Mouse (Mus musculus): Measurements from ENCODE around the gene Dtx4. TPM values are rescaled to one million over a fixed set of nuclear protein-coding genes. Genes with fewer than 3 reads are reported as not detected.

Dtx4 gene
- total and polyA plus RNA-seq, 3 experiments, result 3.7 to 6.2 (median 5.7) TPM

GRCm38 (mm10) chr19:12435011-12435416 lies 66.2 kb downstream of the Dtx4 start:
- H3K9ac ChIP-seq (ENCODE audit: low read depth, low read length), result no peak overlapping the region
- no peak overlapping the region; the same call in 1 of the 2 replicates for H3K27ac ChIP-seq
- H3K36me3 ChIP-seq (ENCODE audit: control insufficient read depth, insufficient read depth, low read length), result no peaks in the 10 kb centered on the region
- no peaks in the 10 kb centered on the region; the same call in 1 of the 2 replicates for H3K4me1 ChIP-seq (ENCODE audit: control insufficient read depth, insufficient read depth, low read length)
- peak in 1 of 2 experiments; percentile 12 for DNase-seq
- intact Hi-C loops (cut with DNase I), result loop anchor here (10.0 kb wide), 1 partner anchor 160 kb away; the partner anchor contains the start of gene Gm4952
- H3K4me3 ChIP-seq, result no peak overlapping the region
- TF ChIP-seq EP300 (IDR thresholded peaks at IDR 0.05; ENCODE audit: insufficient read depth, low read depth, low read length), result no peak
- no peak for TF ChIP-seq CTCF (IDR thresholded peaks at IDR 0.05)
- no peak for TF ChIP-seq POLR2A (IDR thresholded peaks at IDR 0.05; ENCODE audit: insufficient read depth, low read depth, low read length)
- WGBS, result 72% methylated on average over 4 of the region's 4 CpGs
- H3K27me3 ChIP-seq (ENCODE audit: control insufficient read depth, insufficient read depth, low read length), result no peaks in the 10 kb centered on the region
- no peaks in the 10 kb centered on the region for H3K79me2 ChIP-seq (replicated peaks; ENCODE audit: control insufficient read depth, insufficient read depth, low read length)

GRCm38 (mm10) chr19:12433033-12433432 lies 68.2 kb downstream of the Dtx4 start:
- Histone ChIP-seq H3K9ac (ENCODE audit: low read depth, low read length) (no peak overlapping the region), H3K4me3 (no peak overlapping the region), H3K79me2 (replicated peaks; ENCODE audit: control insufficient read depth, insufficient read depth, low read length) (no peaks in the 10 kb centered on the region), H3K36me3 (ENCODE audit: control insufficient read depth, insufficient read depth, low read length) (no peaks in the 10 kb centered on the region), H3K27me3 (ENCODE audit: control insufficient read depth, insufficient read depth, low read length) (no peaks in the 10 kb centered on the region), H3K4me1 (ENCODE audit: control insufficient read depth, insufficient read depth, low read length) (no peaks in the 10 kb centered on the region; the same call in 1 of the 2 replicates), H3K27ac (no peak overlapping the region)
- TF ChIP-seq CTCF (IDR thresholded peaks at IDR 0.05), result peak; percentile 72
- no peak for TF ChIP-seq EP300 (IDR thresholded peaks at IDR 0.05; ENCODE audit: insufficient read depth, low read depth, low read length)
- no peak for TF ChIP-seq POLR2A (IDR thresholded peaks at IDR 0.05; ENCODE audit: insufficient read depth, low read depth, low read length)
- peak in 1 of 2 experiments; percentile 50 for DNase-seq
- 12% methylated on average over 2 of the region's 2 CpGs for WGBS
- intact Hi-C loops (cut with DNase I), result loop anchor here (5.0 to 10.0 kb wide), 3 partner anchors 34 to 162 kb away; partner anchors contain the start of genes Dtx4 and Gm4952

DNA sequence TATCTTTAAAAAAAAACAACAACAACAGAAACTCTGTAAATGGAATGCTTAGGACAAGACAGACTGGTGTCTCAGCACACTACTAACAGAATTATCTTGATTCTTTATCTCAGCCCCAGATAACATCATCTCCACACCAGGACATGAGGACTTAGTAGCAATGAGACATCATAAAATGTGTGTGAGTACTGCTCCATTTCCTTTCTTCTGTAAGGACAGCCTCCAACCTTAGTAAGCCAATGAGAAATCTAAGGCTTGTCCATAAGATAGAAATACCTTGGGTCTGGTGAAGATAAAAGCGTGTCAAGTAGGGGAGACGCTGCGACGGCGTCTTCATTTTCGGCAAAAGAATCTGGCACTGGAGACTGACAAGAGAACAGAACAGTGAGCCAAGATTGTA lies 73.6 kb downstream of the Dtx4 start, which contains the start of gene Pfpl:
Pfpl (plus strand) TSS at position 301 of the 400 bp plus-strand sequence.
- Histone ChIP-seq H3K4me1 (ENCODE audit: control insufficient read depth, insufficient read depth, low read length) (no peaks in the 10 kb centered on the region), H3K4me3 (no peak within 1 kb of the TSS), H3K36me3 (ENCODE audit: control insufficient read depth, insufficient read depth, low read length) (no peaks in the 10 kb centered on the region), H3K27ac (no peak within 1 kb of the TSS), H3K79me2 (replicated peaks; ENCODE audit: control insufficient read depth, insufficient read depth, low read length) (no peaks in the 10 kb centered on the region), H3K27me3 (ENCODE audit: control insufficient read depth, insufficient read depth, low read length) (no peaks in the 10 kb centered on the region), H3K9ac (ENCODE audit: low read depth, low read length) (no peak within 1 kb of the TSS)
- 85% methylated on average over 6 of the region's 6 CpGs for WGBS
- no peak for DNase-seq
- no peak for TF ChIP-seq CTCF (IDR thresholded peaks at IDR 0.05)
- no peak for TF ChIP-seq POLR2A (IDR thresholded peaks at IDR 0.05; ENCODE audit: insufficient read depth, low read depth, low read length)
- TF ChIP-seq EP300 (IDR thresholded peaks at IDR 0.05; ENCODE audit: insufficient read depth, low read depth, low read length), result no peak
- intact Hi-C loops (cut with DNase I), result no loop called here

DNA sequence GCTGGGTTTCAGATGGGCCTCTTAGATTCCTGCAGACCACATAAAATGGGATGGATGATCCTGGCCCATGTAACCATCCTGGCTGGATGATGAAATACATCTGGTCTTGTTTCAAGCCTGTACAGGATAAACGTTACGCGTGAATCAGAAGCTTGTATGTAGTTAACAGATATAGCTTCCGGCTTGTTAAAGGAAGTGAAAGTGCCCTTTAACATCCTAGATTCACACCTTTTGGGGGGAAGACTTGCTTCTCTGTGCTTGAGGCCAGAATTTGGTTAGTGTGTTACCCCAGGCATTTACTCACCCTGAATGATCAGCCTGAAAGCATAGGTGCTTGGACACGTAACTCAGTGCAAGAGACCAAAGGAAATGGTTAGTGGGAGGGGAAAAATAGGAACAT lies 74.2 kb downstream of the Dtx4 start:
- H3K79me2 ChIP-seq (replicated peaks; ENCODE audit: control insufficient read depth, insufficient read depth, low read length), result no peaks in the 10 kb centered on the region
- no peaks in the 10 kb centered on the region for H3K27me3 ChIP-seq (ENCODE audit: control insufficient read depth, insufficient read depth, low read length)
- H3K36me3 ChIP-seq (ENCODE audit: control insufficient read depth, insufficient read depth, low read length), result no peaks in the 10 kb centered on the region
- no peak overlapping the region for H3K9ac ChIP-seq (ENCODE audit: low read depth, low read length)
- no peak for TF ChIP-seq POLR2A (IDR thresholded peaks at IDR 0.05; ENCODE audit: insufficient read depth, low read depth, low read length)
- TF ChIP-seq CTCF (IDR thresholded peaks at IDR 0.05), result no peak
- no peak for TF ChIP-seq EP300 (IDR thresholded peaks at IDR 0.05; ENCODE audit: insufficient read depth, low read depth, low read length)
- DNase-seq, result no peak
- H3K4me1 ChIP-seq (ENCODE audit: control insufficient read depth, insufficient read depth, low read length), result no peaks in the 10 kb centered on the region
- H3K27ac ChIP-seq, result no peak overlapping the region
- WGBS, result 75% methylated on average over 5 of the region's 5 CpGs
- no peak overlapping the region for H3K4me3 ChIP-seq
- intact Hi-C loops (cut with DNase I), result no loop called here

DNA sequence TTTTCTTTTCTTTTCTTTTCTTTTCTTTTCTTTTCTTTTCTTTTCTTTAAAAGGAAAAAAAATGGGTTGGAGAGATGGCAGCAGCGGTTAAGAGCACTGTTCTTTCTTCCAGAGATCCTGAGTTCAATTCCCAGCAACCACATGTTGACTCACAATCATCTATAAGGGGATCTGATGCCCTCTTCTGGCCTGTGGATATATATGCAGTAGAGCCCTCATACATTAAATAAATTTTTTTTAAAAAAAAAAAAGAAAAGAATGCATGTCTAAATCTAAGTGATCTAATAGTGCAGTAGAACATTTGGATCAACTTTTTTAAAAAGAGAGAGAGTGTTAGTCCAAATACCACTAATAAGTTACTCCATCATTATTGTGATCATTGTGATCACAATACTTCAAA lies 79.6 kb downstream of the Dtx4 start:
- Histone ChIP-seq H3K27me3 (ENCODE audit: control insufficient read depth, insufficient read depth, low read length) (no peaks in the 10 kb centered on the region), H3K4me1 (ENCODE audit: control insufficient read depth, insufficient read depth, low read length) (no peaks in the 10 kb centered on the region), H3K27ac (no peak overlapping the region), H3K9ac (ENCODE audit: low read depth, low read length) (no peak overlapping the region), H3K79me2 (replicated peaks; ENCODE audit: control insufficient read depth, insufficient read depth, low read length) (no peaks in the 10 kb centered on the region), H3K36me3 (ENCODE audit: control insufficient read depth, insufficient read depth, low read length) (no peaks in the 10 kb centered on the region), H3K4me3 (no peak overlapping the region)
- intact Hi-C loops (cut with DNase I), result no loop called here
- 73% methylated on average over 1 of the region's 1 CpGs for WGBS
- DNase-seq, result no peak
- TF ChIP-seq EP300 (IDR thresholded peaks at IDR 0.05; ENCODE audit: insufficient read depth, low read depth, low read length) (no peak), POLR2A (IDR thresholded peaks at IDR 0.05; ENCODE audit: insufficient read depth, low read depth, low read length) (no peak), CTCF (IDR thresholded peaks at IDR 0.05) (no peak)

DNA sequence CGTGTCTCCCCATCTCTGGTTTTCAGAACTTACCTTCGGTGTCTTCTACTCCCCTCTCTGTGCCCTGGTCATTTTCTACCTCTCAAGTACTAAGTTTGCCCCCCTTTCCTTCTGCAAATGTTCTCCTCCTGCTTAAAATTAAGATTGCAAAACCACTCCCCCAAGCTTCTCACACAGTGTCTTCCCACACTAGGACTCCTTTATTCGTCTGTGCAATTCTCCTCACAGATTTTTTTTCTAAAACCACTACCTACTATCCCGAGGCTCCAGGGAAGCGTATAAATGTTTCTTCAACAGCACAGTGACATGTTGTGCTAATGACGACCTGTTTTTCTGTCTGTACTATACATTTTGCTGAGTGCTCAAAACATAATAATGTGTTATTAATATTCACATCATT lies 80.7 kb downstream of the Dtx4 start:
- no peak overlapping the region for H3K9ac ChIP-seq (ENCODE audit: low read depth, low read length)
- H3K79me2 ChIP-seq (replicated peaks; ENCODE audit: control insufficient read depth, insufficient read depth, low read length), result no peaks in the 10 kb centered on the region
- no peak for DNase-seq
- H3K4me3 ChIP-seq, result no peak overlapping the region
- H3K4me1 ChIP-seq (ENCODE audit: control insufficient read depth, insufficient read depth, low read length), result no peaks in the 10 kb centered on the region
- no peak overlapping the region for H3K27ac ChIP-seq
- WGBS, result 70% methylated on average over 6 of the region's 6 CpGs
- TF ChIP-seq EP300 (IDR thresholded peaks at IDR 0.05; ENCODE audit: insufficient read depth, low read depth, low read length) (no peak), POLR2A (IDR thresholded peaks at IDR 0.05; ENCODE audit: insufficient read depth, low read depth, low read length) (no peak), CTCF (IDR thresholded peaks at IDR 0.05) (no peak)
- H3K36me3 ChIP-seq (ENCODE audit: control insufficient read depth, insufficient read depth, low read length), result no peaks in the 10 kb centered on the region
- H3K27me3 ChIP-seq (ENCODE audit: control insufficient read depth, insufficient read depth, low read length), result no peaks in the 10 kb centered on the region
- intact Hi-C loops (cut with DNase I), result no loop called here

Measured in heart, adult 2 months (tissue).